Mouse (Mus musculus) thymus, postnatal 0 days (tissue): Measurements from ENCODE around the gene Pdpn. TPM values are rescaled to one million over a fixed set of nuclear protein-coding genes. Genes with fewer than 3 reads are reported as not detected.

Source experiments
- DNase-seq: peaks from one replicate; pipeline ENCODE4 v3.0.0-alpha.2; 2015; ENCODE audit warnings: low spot score
- polyA plus RNA-seq: library from polyadenylated mRNA; unstranded; fragments of >200 nt; fragmentation: Nextera tagmentation; extraction: Ambion mirVana; gene quantifications from 2 replicates; pipeline ENCODE4 v1.2.1, GENCODE M21; 2015

Pdpn gene
- polyA plus RNA-seq, 1 experiment from 2014 or later, result 20.2 TPM

DNA sequence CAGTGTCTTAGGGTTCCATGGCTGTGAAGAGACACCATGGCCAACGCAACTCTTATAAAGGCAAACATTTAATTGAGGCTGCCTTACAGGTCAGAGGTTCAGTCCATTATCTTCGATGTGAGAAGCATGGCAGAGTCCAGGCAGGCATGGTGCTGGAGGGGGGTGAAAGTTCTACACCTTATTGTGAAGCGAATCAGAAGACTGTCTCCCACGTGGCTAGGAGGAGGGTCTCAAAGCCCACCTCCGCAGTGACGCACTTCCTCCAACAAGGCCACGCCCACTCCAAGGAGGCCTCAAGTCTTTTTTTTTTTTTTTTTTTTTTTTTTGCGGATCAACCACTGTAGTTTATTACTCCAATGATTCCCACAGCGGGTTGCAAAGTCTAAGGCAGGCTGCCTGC, 58.1 kb downstream of the Pdpn start:
- DNase-seq, result no peak

DNA sequence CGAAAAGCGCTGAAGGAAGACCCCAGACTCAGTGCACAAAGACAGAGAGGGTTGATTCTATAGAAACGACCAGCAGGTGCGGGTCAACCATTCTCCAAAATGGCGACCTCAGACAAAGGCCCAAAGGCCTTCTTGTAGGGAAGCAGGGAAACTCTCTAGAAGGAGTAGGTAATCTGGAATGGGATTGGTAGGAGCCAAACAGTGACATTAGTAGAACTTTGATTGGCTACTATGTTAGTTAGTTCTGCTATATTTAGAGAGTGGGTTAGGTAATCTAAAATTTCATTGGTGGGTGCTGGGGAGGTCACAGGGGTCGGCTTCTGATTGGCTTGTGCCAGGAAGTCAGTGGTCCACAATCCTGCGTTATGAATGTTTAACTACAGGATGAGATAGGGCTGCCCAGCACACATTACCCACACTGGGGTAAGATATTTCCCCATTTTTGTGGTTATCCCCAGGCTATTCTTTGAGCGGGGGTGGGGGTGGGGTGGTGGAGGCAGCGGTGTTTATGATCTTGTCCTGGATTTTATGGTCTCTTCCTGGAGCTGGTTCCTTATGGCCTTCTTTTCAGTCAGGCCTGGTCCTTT, 59.7 kb downstream of the Pdpn start:
- no peak for DNase-seq

DNA sequence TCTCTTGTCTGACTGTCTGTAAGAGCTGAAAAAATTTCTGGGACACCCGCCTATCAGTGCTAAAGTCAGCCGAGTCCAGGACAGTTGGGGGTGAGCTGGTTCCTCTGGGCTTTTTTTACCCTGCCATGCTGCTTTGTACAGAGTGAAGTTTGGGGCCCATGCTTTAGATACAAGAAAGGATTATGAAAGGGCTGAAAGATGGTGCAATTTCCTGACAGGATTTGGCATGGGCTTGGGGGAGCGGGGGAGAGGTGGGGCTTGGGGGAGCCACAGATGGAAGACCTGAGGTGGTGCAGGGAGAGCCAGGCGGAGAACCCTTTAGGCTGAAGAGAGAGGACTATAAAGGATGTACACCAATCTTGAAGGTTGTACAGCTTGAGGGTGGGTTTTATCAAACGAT, 60.2 kb downstream of the Pdpn start:
- no peak for DNase-seq

DNA sequence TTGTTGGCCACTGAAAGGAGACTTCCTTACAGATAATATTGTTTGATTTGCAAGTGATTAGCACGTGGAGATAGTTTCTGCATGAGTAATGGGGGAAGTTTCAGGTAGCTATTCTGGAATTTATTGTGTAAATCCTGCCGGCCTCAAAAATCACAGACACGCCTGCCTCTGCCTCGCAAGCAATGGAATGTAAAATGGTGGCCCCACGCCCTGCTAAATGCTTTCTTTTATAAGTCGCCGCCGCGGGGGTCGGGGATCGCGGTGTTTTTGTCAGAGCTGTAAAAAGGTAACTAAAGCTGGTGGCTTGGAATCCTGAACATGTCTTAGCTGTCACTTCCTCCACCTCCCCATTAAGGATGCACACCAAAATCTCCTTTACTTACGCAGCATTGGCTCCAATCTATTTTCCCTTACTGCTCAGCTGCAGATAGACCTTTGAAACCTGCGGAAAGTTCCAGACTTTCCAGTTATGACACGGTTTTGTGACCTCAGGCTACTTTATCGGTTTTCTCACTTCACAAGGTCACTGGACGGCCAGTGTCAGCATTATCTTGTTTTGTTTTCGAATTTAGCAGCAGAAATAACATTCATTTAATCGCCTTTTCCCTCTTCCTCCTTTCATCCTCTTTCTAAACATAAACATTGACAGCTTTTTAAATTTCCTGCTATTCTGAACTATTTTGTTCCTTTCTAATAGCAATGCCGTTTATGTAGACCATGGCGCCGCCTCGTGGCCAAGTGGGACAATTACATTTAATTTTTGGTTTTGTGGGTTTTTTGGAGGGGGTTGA, 60.9 kb downstream of the Pdpn start:
- DNase-seq, result peak; percentile 44

DNA sequence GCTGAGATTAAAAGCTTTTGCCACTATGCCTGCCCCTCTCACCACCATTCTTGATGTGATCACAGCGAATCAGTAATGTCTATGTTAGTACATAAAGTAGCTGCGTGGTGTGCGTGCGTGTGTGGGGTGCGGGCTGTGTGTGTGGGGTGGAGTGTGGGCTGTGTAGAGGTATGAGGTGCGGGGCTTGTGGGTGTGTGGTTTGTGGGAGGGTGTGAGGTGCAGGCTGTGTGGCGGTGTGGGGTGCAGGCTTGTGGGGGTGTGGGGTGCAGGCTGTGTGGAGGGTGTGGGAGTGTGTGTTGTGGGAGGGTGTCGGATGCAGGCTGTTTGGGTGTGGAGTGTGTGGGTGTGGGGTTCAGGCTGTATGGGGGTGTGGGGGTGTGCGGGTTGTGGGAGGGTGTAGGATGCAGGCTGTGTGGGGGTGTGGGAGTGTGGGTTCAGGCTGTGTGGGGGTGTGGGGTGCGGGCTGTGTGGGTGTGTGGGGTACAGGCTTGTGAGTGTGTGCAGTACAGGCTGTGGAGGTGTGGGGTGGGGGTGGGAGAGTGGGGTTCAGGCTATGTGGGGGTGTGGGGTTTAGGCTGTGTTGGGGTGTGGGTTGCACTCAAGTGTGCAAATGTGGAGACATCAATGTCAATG, 67.5 kb downstream of the Pdpn start:
- DNase-seq, result no peak

DNA sequence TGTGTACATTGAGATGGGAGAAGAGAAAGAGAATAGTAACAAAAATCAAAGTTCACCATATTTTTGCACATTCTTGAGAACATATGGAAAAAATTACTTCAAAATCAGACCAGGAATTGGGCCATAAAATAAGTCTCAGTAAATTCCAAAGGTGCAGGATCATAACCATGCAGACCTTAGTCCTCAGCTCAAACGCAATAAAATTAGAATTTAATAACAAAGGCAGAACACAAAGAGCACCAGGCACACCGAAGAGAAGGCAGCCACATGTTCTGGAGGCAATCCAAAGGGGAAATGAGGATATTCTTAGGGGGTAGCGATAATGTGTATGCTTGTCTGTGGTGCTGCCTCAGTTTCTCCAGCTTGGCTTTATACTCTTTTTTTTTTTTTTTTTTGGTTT, 68.3 kb downstream of the Pdpn start:
- no peak for DNase-seq

DNA sequence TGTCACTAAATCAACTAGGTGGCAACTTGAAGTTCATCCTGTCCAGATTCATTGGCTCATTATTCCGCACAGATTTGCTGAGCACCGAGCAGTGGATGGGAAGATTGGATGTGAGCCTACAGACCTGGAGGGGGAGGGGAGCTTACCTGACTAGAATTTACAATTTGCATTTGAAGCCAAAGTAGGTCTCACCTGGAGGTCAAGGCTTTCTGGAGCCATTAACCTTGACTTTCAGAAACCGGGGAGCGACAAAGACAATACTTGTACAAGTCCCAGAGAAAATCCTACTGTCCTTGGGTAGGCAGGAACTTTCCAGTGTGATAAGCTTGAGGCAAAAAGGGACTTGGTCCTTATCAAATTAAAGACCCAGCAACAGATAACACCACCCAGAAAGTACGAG, 71.4 kb downstream of the Pdpn start:
- DNase-seq, result no peak

DNA sequence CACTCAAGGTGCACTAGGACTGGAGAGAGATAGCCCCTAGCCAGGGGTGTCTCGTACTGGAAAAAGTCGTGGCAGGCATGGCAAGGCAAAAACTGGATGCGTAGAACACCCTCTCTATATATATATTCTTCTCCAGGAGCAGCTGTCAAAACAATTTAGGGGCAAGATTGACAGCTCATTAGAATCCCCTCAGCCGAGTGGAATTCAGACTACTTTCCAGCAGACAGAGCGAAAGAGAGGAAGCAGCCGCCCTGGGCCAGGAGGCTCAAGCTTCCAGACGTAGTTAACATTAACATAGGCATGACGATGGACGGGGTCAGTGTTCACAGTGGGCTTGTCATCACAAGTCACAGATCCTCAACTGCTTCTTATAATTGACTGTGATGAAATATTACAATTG, 73.5 kb downstream of the Pdpn start:
- no peak for DNase-seq

DNA sequence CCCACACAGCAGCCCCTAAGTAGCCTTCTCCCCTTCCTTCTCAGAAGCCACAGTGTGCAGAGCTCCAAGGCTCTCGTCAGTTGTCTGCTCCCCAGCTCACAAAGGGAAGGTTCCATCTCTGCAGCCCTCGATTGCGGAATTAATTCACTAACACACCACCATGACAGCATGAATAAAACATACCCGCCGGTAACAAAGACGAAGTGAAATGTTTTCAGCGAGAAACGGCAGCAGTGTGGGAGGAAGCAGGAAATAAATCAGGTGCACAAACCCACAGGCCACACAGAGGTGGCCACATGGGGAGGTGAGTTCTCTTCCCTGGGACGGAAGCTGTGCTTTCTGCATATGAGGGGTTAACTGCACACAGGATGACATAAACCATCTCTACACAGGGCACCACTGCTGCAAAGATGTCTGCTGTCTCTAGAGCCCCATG, 80.0 kb downstream of the Pdpn start:
- DNase-seq, result peak; percentile 78

DNA sequence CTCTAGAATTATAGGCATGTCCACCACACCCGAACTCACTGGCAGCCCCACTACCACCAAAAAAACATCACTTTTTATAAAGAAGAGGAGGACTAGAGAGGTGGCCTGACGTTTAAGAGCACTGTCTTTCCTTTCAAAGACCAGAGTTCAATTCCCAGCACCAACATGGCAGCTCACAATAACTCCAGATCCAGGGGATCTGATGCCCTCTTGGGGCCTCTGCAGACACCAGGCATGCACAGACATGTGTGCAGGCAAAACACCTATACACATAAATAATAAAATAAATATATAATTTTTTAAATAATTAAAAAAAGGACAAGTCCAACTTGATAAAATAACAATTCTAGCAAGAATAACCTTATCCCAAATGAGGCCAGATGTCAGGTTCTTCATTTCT, 80.5 kb downstream of the Pdpn start:
- DNase-seq, result no peak

Other genes starting within 250 kb of the Pdpn start
- 8.9 and 9.6 TPM in 2 replicates for gene Prdm2, start 86.6 kb downstream of the Pdpn start, polyA plus RNA-seq
- gene Lrrc38, start 50.2 kb upstream of the Pdpn start, polyA plus RNA-seq, result not detected in 2 replicates
- gene Pramel1, start 94.9 kb upstream of the Pdpn start, polyA plus RNA-seq, result not detected in 2 replicates
- 17.9 and 19.1 TPM in 2 replicates for gene Pramef8, start 112.9 kb upstream of the Pdpn start, polyA plus RNA-seq
- gene Oog4, start 150.8 kb upstream of the Pdpn start, polyA plus RNA-seq, result not detected in 2 replicates
- not detected in 2 replicates for gene Gm13043, start 211.8 kb upstream of the Pdpn start, polyA plus RNA-seq
- not detected in 2 replicates for gene Gm13040, start 236.4 kb upstream of the Pdpn start, polyA plus RNA-seq